ENCODE assay signal across 13 mouse cellular contexts in the genomic region with DNA sequence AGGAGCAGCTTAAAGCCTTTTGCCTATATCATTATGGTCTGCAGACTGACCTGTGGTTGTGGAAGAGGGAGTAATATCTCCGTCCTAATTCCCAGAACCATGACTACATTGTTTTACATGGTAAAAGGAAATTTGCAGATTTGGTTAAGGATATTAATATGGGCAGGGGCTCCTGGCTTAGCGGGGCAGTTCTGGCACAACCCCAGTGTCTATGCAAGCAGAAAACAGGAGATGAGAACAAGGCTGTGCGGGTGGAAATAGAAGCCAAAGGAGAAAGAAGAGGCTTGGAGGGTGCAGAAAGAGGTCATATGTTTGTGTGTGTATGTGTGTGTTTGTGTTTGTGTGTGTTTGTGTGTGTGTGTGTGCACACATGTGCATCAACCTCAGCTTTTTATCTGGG. TPM values are rescaled to one million over a fixed set of nuclear protein-coding genes. Genes with fewer than 3 reads are reported as not detected.
"Had no signal": no experiment of that assay in that cellular context is flagged by ENCODE, and none has a peak within 500 bp of the region (broad histone marks: within the 10 kb centered on the region; RNA-seq: fewer than 3 reads in every experiment).

No protein-coding gene starts in this region.

- DNase-seq: retina, postnatal 1 day; right cerebral cortex, adult 18-20 months; right cerebral cortex, postnatal 14 days; right cerebral cortex, postnatal 25 days; right cerebral cortex, postnatal 4 days; spleen, adult 18-20 months; thymus, adult 18-20 months; thymus, adult 2 months; thymus, postnatal 14 days; thymus, postnatal 25 days; thymus, postnatal 36 days; thymus, postnatal 4 days had no signal

RNA-seq across cellular contexts. Expression of a gene that starts 17.0 kb away (rescaled TPM):
- total RNA-seq: neutrophil, adult 5-6 weeks had no signal
